Mouse (Mus musculus): ENCODE measurements around the gene Med20. TPM values are rescaled to one million over a fixed set of nuclear protein-coding genes. Genes with fewer than 3 reads are reported as not detected.

Gene Med20
- total RNA-seq (2018; cell fraction: chromatin; rRNA removed), result 100 to 1,000 TPM in 15 of 26 experiments, 10 to 100 TPM in 11; 66.7 to 129 (median 103) TPM
- 10 to 100 TPM in 25 of 26 experiments, 1 to 10 TPM in 1; 7.7 to 22.3 (median 17.3) TPM for total RNA-seq (2018; cell fraction: cytosol; rRNA removed)
- total RNA-seq (2018; cell fraction: nucleus; rRNA removed), result 10 to 100 TPM; 37.8 to 68.8 (median 53.4) TPM
- 12.7 to 20.9 TPM (median 20.4 TPM) in 3 replicates for polyA plus RNA-seq (2018)

- peak within 1 kb of the TSS; percentile 73 for H3K27ac ChIP-seq
- H3K4me3 ChIP-seq (ENCODE audit: inconsistent target), result peak within 1 kb of the TSS; percentile 99
- under 1% methylated on average over 59 of the region's 59 CpGs for WGBS (ENCODE audit: missing documents)
- H3K36me3 ChIP-seq (ENCODE audit: inconsistent target), result peaks cover 3% of the 10 kb centered on the region; the same call in 1 of the 2 replicates
- peaks cover 79% of the 10 kb centered on the region for H3K79me2 ChIP-seq (ENCODE audit: inconsistent target)
These were observed at the start of gene Med20, which contains the start of the genes Bysl and Gm20517 for GRCm38 (mm10) chr17:47610849-47611660. TSS of gene Med20 (plus strand) at chr17:47611582. TSS of gene Bysl (minus strand) at chr17:47611492. TSS of gene Gm20517 (plus strand) at chr17:47611589.

DNA sequence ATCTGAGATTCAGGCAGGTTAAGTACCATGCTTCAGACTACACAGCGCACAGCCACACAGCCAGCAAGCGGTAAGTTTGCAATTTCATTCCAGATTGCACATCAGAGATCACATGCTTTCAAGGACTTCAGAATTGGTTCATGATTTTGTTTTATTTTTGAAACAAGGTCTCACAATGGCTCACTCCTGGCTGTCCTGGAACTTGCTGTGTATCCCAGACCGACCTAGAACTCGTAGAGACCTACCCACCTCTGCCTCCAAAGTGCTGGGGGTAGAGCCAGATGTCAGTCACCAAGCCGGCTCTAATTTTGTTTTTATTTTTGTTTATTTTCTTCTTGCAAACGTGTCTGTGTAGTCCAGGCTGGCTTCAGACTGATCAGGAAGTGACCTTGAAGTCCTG lies 48.5 kb upstream of the Med20 start:
- Histone ChIP-seq H3K36me3 (ENCODE audit: inconsistent target) (no peaks in the 10 kb centered on the region), H3K79me2 (ENCODE audit: inconsistent target) (no peaks in the 10 kb centered on the region), H3K4me3 (ENCODE audit: inconsistent target) (no peak overlapping the region), H3K27ac (no peak overlapping the region)
- WGBS (ENCODE audit: missing documents), result 82% methylated on average over 6 of the region's 6 CpGs

DNA sequence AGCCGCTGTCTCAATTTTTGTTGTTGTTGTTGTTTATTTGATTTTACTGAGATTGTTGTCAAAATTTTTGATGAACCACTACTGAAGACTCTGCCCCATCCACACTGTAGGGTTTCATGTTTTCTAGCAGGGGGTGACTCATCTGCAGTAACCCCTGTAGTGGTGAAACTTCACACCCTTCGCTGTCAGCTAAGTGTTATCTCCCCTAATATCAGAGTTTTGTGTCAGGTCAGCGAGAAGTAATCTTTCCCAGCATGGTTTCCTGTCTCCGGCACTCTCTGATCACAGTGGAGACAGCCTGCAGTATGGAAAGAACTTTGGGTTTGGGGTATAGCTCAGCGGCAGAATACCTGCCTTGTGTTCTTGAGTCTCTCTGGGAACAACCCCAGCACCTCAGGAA lies 46.8 kb upstream of the Med20 start:
- no peak overlapping the region for H3K27ac ChIP-seq
- H3K4me3 ChIP-seq (ENCODE audit: inconsistent target), result no peak overlapping the region
- no peaks in the 10 kb centered on the region for H3K79me2 ChIP-seq (ENCODE audit: inconsistent target)
- WGBS (ENCODE audit: missing documents), result 72% methylated on average over 5 of the region's 5 CpGs
- H3K36me3 ChIP-seq (ENCODE audit: inconsistent target), result no peaks in the 10 kb centered on the region

DNA sequence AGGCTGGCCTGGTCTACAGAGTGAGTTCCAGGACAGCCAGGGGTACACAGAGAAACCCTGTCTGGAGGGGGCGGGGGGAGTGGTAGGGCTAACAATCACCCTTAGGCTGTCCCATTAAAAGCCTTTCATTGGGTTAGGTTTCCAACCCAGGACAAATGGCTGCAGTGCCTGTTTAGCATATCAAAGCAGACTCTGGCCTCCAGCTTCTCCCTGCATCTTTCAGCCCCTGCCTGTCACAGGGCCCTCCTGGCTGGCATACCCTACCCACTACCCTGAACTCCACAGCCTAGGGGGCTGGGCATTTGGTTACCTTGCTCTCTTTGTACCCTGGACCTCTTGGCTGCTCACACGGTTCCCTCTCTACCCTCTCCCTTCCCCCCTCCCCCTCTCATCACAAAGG lies 45.2 kb upstream of the Med20 start:
- Histone ChIP-seq H3K79me2 (ENCODE audit: inconsistent target) (no peaks in the 10 kb centered on the region), H3K27ac (no peak overlapping the region), H3K4me3 (ENCODE audit: inconsistent target) (no peak overlapping the region), H3K36me3 (ENCODE audit: inconsistent target) (no peaks in the 10 kb centered on the region)
- WGBS (ENCODE audit: missing documents), result 83% methylated on average over 2 of the region's 2 CpGs

- WGBS (ENCODE audit: missing documents), result 8% methylated on average over 3 of the region's 3 CpGs
These were observed 44.1 kb upstream of the Med20 start for GRCm38 (mm10) chr17:47567271-47567670.

DNA sequence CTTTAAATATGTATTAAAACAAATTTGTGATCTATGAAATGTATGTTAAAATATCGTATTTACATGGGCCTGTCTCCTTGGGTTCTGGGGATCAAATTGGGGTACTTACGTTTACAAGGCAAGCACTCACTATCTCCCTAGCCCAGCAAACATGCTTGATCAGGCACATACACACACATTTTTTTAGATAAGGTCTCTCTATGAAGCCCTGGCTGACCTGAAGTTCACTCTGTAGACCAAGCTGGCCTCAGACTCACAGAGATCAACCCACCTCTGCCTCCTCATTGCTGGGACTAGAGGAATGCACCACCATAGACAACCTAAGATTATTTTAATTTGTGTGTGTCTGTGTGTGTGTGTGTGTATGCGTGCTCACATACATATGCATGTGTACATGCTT lies 43.0 kb upstream of the Med20 start:
- Histone ChIP-seq H3K4me3 (ENCODE audit: inconsistent target) (no peak overlapping the region), H3K79me2 (ENCODE audit: inconsistent target) (no peaks in the 10 kb centered on the region), H3K36me3 (ENCODE audit: inconsistent target) (no peaks in the 10 kb centered on the region), H3K27ac (no peak overlapping the region)
- 93% methylated on average over 3 of the region's 3 CpGs for WGBS (ENCODE audit: missing documents)

More at GRCm38 (mm10) chr17:47567271-47567670, 44.1 kb upstream of the Med20 start:
- H3K27ac ChIP-seq, result no peak overlapping the region
- H3K79me2 ChIP-seq (ENCODE audit: inconsistent target), result no peaks in the 10 kb centered on the region
- H3K4me3 ChIP-seq (ENCODE audit: inconsistent target), result no peak overlapping the region
- H3K36me3 ChIP-seq (ENCODE audit: inconsistent target), result no peaks in the 10 kb centered on the region

DNA sequence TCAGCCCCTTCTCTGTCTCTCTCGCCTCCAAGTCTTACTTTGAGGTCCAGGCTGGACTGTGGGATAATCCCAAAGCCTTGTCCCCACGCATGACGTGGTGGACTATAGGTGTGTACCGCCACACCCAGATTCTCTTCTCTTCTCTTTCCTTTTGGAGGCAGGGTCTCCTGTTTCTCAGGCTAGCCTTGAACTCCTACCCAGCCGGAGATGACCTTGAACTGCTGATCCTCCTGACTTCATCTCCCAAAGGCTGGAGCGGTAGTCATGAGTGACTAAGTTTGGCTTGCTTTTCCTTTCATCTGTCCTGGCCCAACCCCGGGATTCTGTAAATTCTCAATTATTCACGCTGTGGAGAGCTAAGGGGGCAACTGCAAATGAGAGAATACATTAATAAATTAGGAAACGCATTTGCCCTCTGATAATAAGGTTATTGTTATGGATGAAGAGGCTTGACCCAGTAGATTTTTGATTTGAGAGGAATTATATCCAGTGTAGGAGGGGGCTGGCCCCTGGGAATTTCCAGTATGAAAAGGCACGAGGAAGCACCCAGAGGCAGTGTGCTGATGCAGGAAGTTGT lies 42.3 kb upstream of the Med20 start:
- Histone ChIP-seq H3K27ac (no peak overlapping the region), H3K4me3 (ENCODE audit: inconsistent target) (no peak overlapping the region), H3K36me3 (ENCODE audit: inconsistent target) (no peaks in the 10 kb centered on the region), H3K79me2 (ENCODE audit: inconsistent target) (no peaks in the 10 kb centered on the region)
- 92% methylated on average over 10 of the region's 10 CpGs for WGBS (ENCODE audit: missing documents)

DNA sequence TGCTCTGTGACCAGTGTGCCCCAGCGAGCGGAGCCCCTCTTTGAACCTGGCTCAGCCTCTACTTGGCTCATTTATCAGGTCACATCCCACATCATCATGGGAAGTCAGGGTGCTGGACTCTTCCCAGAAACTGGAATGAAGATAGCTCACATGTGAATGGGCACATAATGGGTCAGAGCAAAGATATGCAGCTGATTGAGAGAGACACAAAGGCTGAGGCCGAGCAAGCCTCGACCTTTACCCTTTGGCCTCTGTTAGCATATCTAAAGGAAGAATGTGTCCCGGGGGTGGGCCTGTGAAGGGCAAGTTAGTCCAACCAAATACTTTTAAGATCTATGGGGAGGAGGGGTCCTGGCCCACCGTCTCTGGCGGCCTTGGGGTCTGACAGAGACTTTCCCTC lies 39.8 kb upstream of the Med20 start:
- Histone ChIP-seq H3K79me2 (ENCODE audit: inconsistent target) (no peaks in the 10 kb centered on the region), H3K4me3 (ENCODE audit: inconsistent target) (no peak overlapping the region), H3K36me3 (ENCODE audit: inconsistent target) (no peaks in the 10 kb centered on the region), H3K27ac (no peak overlapping the region)
- 97% methylated on average over 7 of the region's 7 CpGs for WGBS (ENCODE audit: missing documents)

DNA sequence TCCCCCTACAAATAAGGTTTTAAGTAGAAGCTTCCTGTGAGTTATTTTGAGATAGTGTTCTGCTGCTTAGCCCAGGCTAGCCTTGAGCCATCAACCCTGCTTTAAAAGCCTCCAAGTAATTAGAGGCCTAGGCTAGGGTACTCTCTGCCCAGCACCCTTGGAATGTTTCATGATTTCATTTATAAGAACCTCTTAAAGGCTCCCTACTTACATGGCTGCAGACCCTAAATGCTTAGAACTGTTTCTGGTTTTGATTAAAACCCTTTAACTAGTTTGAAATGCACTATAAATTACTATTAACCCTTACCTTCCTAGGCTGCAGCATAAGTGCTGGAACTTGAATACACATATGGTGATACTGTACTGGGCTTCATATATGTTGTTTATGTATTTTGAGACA lies 38.9 kb upstream of the Med20 start:
- Histone ChIP-seq H3K79me2 (ENCODE audit: inconsistent target) (no peaks in the 10 kb centered on the region), H3K4me3 (ENCODE audit: inconsistent target) (no peak overlapping the region), H3K27ac (no peak overlapping the region), H3K36me3 (ENCODE audit: inconsistent target) (no peaks in the 10 kb centered on the region)

GRCm38 (mm10) chr17:47574028-47574427 lies 37.4 kb upstream of the Med20 start:
- Histone ChIP-seq H3K36me3 (ENCODE audit: inconsistent target) (no peaks in the 10 kb centered on the region), H3K27ac (no peak overlapping the region), H3K79me2 (ENCODE audit: inconsistent target) (no peaks in the 10 kb centered on the region), H3K4me3 (ENCODE audit: inconsistent target) (no peak overlapping the region)
- 94% methylated on average over 8 of the region's 8 CpGs for WGBS (ENCODE audit: missing documents)

- no peak overlapping the region for H3K27ac ChIP-seq
- 96% methylated on average over 9 of the region's 11 CpGs for WGBS (ENCODE audit: missing documents)
These were observed 36.6 kb upstream of the Med20 start for GRCm38 (mm10) chr17:47574830-47575229.

GRCm38 (mm10) chr17:47578655-47579054 lies 32.7 kb upstream of the Med20 start:
- WGBS (ENCODE audit: missing documents), result 94% methylated on average over 6 of the region's 6 CpGs
- no peaks in the 10 kb centered on the region for H3K36me3 ChIP-seq (ENCODE audit: inconsistent target)
- no peak overlapping the region for H3K27ac ChIP-seq
- H3K4me3 ChIP-seq (ENCODE audit: inconsistent target), result no peak overlapping the region
- H3K79me2 ChIP-seq (ENCODE audit: inconsistent target), result no peaks in the 10 kb centered on the region

More at GRCm38 (mm10) chr17:47574830-47575229, 36.6 kb upstream of the Med20 start:
- Histone ChIP-seq H3K4me3 (ENCODE audit: inconsistent target) (no peak overlapping the region), H3K36me3 (ENCODE audit: inconsistent target) (no peaks in the 10 kb centered on the region), H3K79me2 (ENCODE audit: inconsistent target) (no peaks in the 10 kb centered on the region)

GRCm38 (mm10) chr17:47580962-47581361 lies 30.4 kb upstream of the Med20 start:
- no peak overlapping the region for H3K27ac ChIP-seq
- no peak overlapping the region for H3K4me3 ChIP-seq (ENCODE audit: inconsistent target)
- H3K79me2 ChIP-seq (ENCODE audit: inconsistent target), result no peaks in the 10 kb centered on the region
- H3K36me3 ChIP-seq (ENCODE audit: inconsistent target), result no peaks in the 10 kb centered on the region
- WGBS (ENCODE audit: missing documents), result 94% methylated on average over 4 of the region's 4 CpGs

DNA sequence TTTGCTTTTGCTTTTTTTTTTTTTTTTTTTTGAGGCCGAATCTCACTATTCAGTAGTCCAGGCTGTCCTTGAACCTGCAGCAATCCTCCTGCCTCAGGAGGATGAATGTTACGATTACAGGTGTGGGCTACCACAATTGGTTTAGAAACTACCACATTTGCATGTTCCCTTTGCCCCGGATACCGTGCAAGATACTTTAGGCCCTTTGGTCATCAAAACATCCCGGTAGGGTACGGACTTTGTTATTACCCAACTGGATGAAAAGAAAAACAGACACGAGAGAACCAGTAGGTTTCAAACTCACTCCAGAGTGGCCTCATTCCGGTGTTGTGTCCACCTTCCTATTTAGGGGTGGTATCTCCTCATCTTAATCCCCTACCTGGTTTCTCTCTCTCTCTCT lies 22.9 kb upstream of the Med20 start:
- no peaks in the 10 kb centered on the region for H3K36me3 ChIP-seq (ENCODE audit: inconsistent target)
- no peak overlapping the region for H3K4me3 ChIP-seq (ENCODE audit: inconsistent target)
- H3K79me2 ChIP-seq (ENCODE audit: inconsistent target), result no peaks in the 10 kb centered on the region
- WGBS (ENCODE audit: missing documents), result 90% methylated on average over 7 of the region's 8 CpGs
- no peak overlapping the region for H3K27ac ChIP-seq

GRCm38 (mm10) chr17:47591073-47591472 lies 20.3 kb upstream of the Med20 start:
- Histone ChIP-seq H3K4me3 (ENCODE audit: inconsistent target) (no peak overlapping the region), H3K79me2 (ENCODE audit: inconsistent target) (peaks cover 18% of the 10 kb centered on the region), H3K36me3 (ENCODE audit: inconsistent target) (no peaks in the 10 kb centered on the region), H3K27ac (no peak overlapping the region)
- WGBS (ENCODE audit: missing documents), result 40% methylated on average over 3 of the region's 3 CpGs
